Mouse (Mus musculus) myocyte (in vitro differentiated cells): Measurements from ENCODE around the gene Adamts12.

ENCODE experiments used
- MAX ChIP-seq: IDR thresholded peaks from one replicate; pipeline ENCODE4 v1.6.1; 2011; ENCODE audit warnings: low read depth, mild to moderate bottlenecking, control low read depth
- TCF12 ChIP-seq: IDR thresholded peaks from one replicate; pipeline ENCODE4 v1.6.1; 2011; ENCODE audit warnings: mild to moderate bottlenecking, control low read depth; ENCODE audit not compliant: poor library complexity, insufficient read depth, severe bottlenecking

DNA sequence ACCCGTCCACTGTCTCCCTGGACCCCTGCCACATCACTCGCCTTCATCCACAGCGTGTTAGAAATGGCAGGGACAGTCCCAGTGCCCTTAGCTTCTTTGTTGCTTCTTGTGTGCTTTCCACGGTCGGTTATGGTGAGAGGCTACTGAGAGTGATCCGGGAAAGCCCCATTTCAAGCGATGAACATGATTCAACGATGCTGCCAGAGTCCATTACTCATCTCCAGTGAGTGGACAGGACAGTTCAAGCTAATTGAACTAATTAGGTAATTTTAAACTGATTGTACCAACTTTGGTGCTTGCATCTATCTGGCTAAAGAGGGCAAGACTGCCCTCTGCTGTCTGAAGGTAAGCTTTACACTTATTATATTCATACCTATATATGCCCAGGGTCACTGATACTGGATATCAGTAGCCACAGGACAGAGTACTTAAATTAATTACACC is 315.5 kb downstream of the Adamts12 start:
- TF ChIP-seq MAX (no peak), TCF12 (no peak)
